Mouse (Mus musculus) activated CD4-positive, CD25-positive, alpha-beta regulatory T cell, adult 9 weeks (primary cell): ENCODE results near the gene Col6a4. TPM values are rescaled to one million over a fixed set of nuclear protein-coding genes. Genes with fewer than 3 reads are reported as not detected.

ENCODE experiments used
- polyA plus RNA-seq: library from polyadenylated mRNA; unstranded; fragments of 100-300 nt; shearing (Covaris generic); gene quantifications from one replicate; pipeline ENCODE4 v1.2.1, GENCODE M21; 2017

Gene Col6a4
- polyA plus RNA-seq, result not detected

DNA sequence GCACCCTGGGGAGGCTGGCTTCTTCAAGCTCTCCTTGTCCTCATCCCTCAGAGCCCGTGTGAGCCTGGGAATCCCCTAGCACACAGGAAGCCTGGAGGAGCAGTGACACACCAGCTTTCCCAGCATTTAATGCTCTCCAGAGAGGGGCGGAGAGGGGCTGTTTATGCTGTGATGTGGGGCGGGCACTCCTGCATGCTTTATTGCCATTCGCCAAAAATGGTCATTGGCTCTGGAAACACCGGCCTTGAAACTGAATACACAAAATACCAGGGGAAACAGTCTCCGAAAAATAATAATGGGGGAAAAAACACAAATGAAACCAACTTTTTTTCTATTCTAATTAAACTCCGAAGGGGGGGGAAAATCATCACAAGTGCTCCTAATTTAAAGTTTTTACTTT is at the start of gene Col6a4:
Gene Col6a4, minus strand, starts transcription at position 101 of the 400 bp plus-strand sequence.

DNA sequence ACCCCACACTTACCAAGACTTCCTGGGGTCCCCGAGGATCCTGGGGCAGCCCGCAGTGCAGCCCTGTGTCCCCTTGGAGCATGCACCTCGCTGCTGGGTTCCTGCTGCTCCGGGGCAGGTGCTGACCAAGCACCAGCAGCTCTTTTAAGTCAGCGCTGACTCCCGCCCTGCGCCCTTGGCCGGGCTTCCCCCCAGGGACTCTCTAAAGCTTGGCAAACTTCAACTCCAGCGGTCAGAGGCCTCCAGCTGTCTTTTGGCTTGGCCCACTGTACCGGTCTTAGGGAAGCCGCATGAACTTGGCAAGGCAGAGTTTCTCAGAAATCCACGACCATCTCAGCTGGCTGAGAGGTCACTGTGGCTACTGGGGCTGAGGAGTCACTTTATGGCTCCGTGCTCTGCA is 136.1 kb downstream of the Col6a4 start, which contains the start of gene Col6a5:
Gene Col6a5, minus strand, starts transcription at position 111 of the 400 bp plus-strand sequence.

Other genes with a start within 250 kb of the Col6a4 start
- gene Col6a5, start 136.1 kb downstream of the Col6a4 start, polyA plus RNA-seq, result not detected
- gene Glyctk, start 61.4 kb upstream of the Col6a4 start, polyA plus RNA-seq, result 7.4 TPM
- gene Wdr82, start 74.1 kb upstream of the Col6a4 start, polyA plus RNA-seq, result 43.8 TPM
- 16.7 TPM for gene Ppm1m, start 103.0 kb upstream of the Col6a4 start, polyA plus RNA-seq
- 342 TPM for gene Twf2, start 106.3 kb upstream of the Col6a4 start, polyA plus RNA-seq
- gene Tlr9, start 125.8 kb upstream of the Col6a4 start, polyA plus RNA-seq, result not detected
- 54.4 TPM for gene Alas1, start 151.9 kb upstream of the Col6a4 start, polyA plus RNA-seq
- gene Poc1a, start 184.3 kb upstream of the Col6a4 start, polyA plus RNA-seq, result 6.9 TPM